Mouse (Mus musculus): Measurements from ENCODE around the gene Cops4. TPM values are rescaled to one million over a fixed set of nuclear protein-coding genes. Genes with fewer than 3 reads are reported as not detected.

Gene Cops4
- polyA plus RNA-seq, 1 experiment from 2014 or later: 114 TPM

DNA sequence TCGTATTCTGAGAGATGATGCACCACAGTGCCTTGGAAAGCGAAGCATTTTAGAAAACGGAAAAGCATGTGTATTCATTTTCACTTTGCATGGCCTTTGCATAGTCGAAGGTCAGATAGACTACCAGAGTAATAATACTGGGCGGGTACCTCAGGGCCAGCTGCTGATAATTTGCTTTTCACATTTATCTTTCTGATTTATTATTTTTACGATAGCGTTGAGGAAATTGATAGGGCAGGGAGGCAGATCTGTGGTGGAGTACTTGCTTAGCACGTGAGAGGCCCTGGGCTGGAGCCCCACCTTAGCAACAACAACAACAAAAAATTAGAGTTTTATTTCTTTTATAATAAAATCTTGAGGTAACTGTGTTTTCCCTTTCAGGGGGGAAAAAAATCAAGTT, 50.1 kb downstream of the Cops4 start:
- no peak overlapping the region for H3K4me3 ChIP-seq
- ATAC-seq: no peak

DNA sequence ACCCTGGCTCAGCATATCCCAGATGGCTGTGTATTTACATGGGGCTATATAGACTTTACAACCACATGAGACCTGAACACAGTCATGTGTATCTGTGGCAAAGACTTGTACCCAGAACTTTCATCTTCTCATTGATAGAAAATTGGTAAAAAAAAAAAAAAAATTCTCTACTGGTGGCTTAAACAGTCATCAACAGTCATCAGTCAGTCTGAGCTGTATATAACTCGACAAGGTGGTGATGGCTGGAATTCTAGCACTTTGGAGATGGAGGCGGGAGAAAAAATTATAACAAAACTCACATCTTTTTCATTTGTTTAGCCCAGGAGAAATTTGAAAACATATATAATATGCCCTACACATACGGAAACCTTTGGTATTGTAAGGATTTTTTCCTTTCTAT, 50.7 kb downstream of the Cops4 start:
- peaks cover 16% of the 10 kb centered on the region for H3K27me3 ChIP-seq (replicated peaks)
- H3K4me3 ChIP-seq: no peak overlapping the region
- no peak for ATAC-seq
- H3K4me2 ChIP-seq: no peak overlapping the region
- H3K9ac ChIP-seq: no peak overlapping the region
- H3K4me1 ChIP-seq: peaks cover 37% of the 10 kb centered on the region
- H3K36me3 ChIP-seq: no peaks in the 10 kb centered on the region
- 54% methylated on average over 3 of the region's 3 CpGs for WGBS (ENCODE audit: insufficient replicate concordance)
- H3K9me3 ChIP-seq (replicated peaks): no peaks in the 10 kb centered on the region
- H3K27ac ChIP-seq: no peak overlapping the region

More for the DNA sequence above, 50.1 kb downstream of the Cops4 start:
- Histone ChIP-seq H3K4me1 (peaks cover 37% of the 10 kb centered on the region), H3K9me3 (replicated peaks) (no peaks in the 10 kb centered on the region), H3K9ac (no peak overlapping the region), H3K27ac (no peak overlapping the region), H3K36me3 (no peaks in the 10 kb centered on the region), H3K27me3 (replicated peaks) (peaks cover 16% of the 10 kb centered on the region), H3K4me2 (peak overlapping the region; percentile 19; the same call in 1 of the 2 replicates)
- WGBS (ENCODE audit: insufficient replicate concordance): 42% methylated on average over 8 of the region's 8 CpGs

DNA sequence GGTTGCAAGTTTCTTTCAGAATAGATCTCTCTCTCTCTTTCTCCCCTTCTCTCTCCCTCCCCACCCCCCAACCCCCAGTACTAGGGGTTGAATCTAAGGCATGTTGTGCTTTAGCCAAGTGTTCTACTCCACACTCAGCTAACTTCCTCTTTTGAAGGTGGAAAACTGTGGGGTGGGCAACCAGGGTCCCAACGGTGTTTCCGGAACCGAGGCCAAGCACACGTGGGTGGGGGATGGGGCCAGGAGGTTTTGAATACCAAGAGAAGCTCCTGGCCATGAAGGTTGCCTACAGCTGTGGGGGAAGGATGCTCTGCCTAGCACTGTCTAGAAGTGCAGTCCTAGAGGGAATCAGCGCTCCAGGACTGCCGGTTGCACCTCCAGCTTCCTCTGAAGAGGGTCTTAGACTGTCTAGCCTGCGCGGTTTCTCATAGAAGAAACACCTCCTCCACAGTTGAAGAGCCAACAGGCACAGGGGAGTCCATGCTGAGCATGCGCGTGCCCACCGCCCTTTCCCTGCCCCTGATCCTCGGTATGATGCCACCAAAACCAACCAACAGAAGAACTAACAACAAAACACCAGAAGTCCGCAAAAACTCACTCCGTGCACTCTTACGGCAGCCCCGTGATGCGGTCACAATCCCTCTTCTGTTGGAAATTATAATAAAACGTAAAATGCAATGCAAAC, 51.3 kb downstream of the Cops4 start:
- Histone ChIP-seq H3K4me1 (peaks cover 37% of the 10 kb centered on the region), H3K27me3 (replicated peaks) (peaks cover 16% of the 10 kb centered on the region), H3K4me2 (peak overlapping the region; percentile 22), H3K4me3 (no peak overlapping the region), H3K27ac (peak overlapping the region; percentile 36; the same call in 1 of the 2 replicates), H3K9me3 (replicated peaks) (no peaks in the 10 kb centered on the region), H3K9ac (no peak overlapping the region), H3K36me3 (no peaks in the 10 kb centered on the region)
- 39% methylated on average over 18 of the region's 18 CpGs for WGBS (ENCODE audit: insufficient replicate concordance)
- ATAC-seq: peak; percentile 35; the same call in 1 of the 2 replicates

DNA sequence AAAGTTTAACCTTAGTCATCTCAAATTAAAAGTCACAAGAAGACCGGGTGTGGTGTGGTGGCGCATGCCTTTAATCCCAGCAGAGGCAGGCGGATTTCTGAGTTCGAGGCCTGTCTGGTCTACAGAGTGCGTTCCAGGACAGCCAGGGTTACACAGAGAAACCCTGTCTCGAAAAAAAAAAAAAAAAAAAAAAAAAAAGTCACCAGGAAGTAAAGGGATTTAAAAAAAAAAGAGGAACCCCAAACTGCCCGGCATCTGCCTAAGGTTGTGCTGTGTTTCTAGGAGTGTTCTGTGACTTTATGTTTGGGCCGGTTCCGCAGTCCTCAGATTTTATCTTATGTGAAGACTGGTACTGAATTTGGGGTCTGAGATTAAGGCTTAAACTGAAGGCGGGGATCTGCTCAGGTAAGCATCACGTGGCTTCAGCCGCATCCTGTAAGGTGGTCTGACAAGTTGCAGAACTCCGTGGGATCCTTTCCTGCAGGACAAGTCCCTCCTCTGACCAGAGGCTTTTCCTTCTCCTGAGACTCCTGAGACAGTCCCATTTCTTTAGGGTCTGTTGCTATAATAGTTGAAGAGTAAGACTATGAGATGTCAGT, 52.0 kb downstream of the Cops4 start:
- WGBS (ENCODE audit: insufficient replicate concordance): 29% methylated on average over 13 of the region's 13 CpGs
- Histone ChIP-seq H3K4me3 (peak overlapping the region; percentile 19), H3K36me3 (no peaks in the 10 kb centered on the region), H3K4me2 (peak overlapping the region; percentile 27), H3K27me3 (replicated peaks) (peaks cover 16% of the 10 kb centered on the region), H3K4me1 (peaks cover 37% of the 10 kb centered on the region), H3K9ac (no peak overlapping the region), H3K27ac (no peak overlapping the region), H3K9me3 (replicated peaks) (no peaks in the 10 kb centered on the region)
- no peak for ATAC-seq

DNA sequence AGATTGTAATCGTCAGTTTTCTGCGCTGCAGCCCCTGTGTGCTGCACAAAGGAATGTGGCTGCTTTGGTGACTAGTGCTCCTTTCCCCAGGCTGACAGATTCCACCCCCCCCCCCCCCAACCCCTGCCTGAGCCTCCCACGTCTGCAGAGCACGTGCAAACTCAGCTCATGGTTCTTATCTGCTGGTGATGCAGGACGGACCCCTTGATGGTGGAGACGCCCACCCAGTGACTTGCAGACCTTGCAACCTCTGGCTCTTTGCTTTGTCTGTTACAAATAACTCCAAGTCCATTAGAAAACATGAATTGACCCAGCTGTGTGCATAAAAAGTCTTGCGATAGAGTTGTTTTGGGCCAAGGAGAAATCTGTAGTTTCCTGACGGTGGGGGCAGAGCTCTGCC, 52.6 kb downstream of the Cops4 start:
- H3K9me3 ChIP-seq (replicated peaks): no peaks in the 10 kb centered on the region
- H3K27me3 ChIP-seq (replicated peaks): peaks cover 16% of the 10 kb centered on the region
- 15% methylated on average over 8 of the region's 8 CpGs for WGBS (ENCODE audit: insufficient replicate concordance)
- H3K9ac ChIP-seq: no peak overlapping the region
- H3K4me2 ChIP-seq: peak overlapping the region; percentile 27
- peak overlapping the region; percentile 19 for H3K4me3 ChIP-seq
- no peaks in the 10 kb centered on the region for H3K36me3 ChIP-seq
- H3K4me1 ChIP-seq: peaks cover 37% of the 10 kb centered on the region
- no peak overlapping the region for H3K27ac ChIP-seq
- ATAC-seq: no peak

DNA sequence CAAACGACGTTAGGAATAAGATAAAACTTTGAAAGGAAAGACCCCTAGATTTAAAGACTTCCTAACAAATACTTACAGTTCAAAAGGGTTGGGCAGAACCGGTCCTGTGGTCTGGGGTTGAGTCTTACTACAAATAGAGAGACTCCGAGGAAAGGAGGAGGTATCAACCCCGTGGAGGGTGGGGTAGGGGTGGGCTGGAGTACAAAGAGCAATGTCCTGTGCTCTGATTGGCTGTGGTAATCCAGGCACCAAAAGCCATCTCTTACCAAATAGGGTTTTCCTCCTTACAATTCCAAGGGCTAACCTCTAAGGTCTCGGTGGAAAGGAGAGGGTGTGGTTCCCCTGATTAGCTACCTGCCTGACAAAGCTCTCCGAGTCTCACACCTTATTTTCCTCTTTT, 54.0 kb downstream of the Cops4 start, which contains the start of gene Plac8:
Plac8 (minus strand) TSS at position 177 of the 400 bp plus-strand sequence.
- WGBS (ENCODE audit: insufficient replicate concordance): 13% methylated on average over 7 of the region's 7 CpGs

DNA sequence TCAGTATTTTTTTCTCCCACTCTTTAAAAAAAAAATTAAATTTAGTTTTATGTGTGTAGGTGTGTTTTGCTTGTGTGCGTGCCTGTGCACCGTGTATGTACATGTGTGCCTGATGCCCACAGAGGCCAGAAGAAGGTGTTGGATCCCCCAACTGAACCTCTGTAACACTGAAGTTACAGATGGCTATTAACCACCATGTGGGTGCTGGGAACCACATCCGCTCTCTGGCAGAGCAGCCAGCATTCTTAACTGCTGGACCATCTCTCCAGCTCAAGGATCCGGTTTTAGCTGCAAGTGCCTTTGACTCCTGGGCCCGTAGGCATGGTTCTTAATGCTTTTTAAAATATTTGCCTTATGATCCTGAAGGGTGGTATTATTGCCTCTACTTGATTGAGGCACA, 55.1 kb downstream of the Cops4 start:
- H3K4me1 ChIP-seq: peaks cover 22% of the 10 kb centered on the region
- no peak overlapping the region for H3K4me3 ChIP-seq
- WGBS (ENCODE audit: insufficient replicate concordance): 64% methylated on average over 5 of the region's 5 CpGs
- H3K27me3 ChIP-seq (replicated peaks): peaks cover 17% of the 10 kb centered on the region
- H3K4me2 ChIP-seq: no peak overlapping the region
- no peak overlapping the region for H3K9ac ChIP-seq
- no peaks in the 10 kb centered on the region for H3K9me3 ChIP-seq (replicated peaks)
- H3K36me3 ChIP-seq: no peaks in the 10 kb centered on the region
- H3K27ac ChIP-seq: no peak overlapping the region
- no peak for ATAC-seq

More for the DNA sequence above, 54.0 kb downstream of the Cops4 start, which contains the start of gene Plac8:
- H3K27me3 ChIP-seq (replicated peaks): peaks cover 16% of the 10 kb centered on the region
- peaks cover 30% of the 10 kb centered on the region for H3K4me1 ChIP-seq
- no peak; the same call in 1 of the 2 replicates for ATAC-seq
- no peak within 1 kb of the TSS for H3K27ac ChIP-seq
- no peaks in the 10 kb centered on the region for H3K36me3 ChIP-seq
- no peak within 1 kb of the TSS for H3K9ac ChIP-seq
- H3K4me3 ChIP-seq: peak within 1 kb of the TSS; percentile 19
- H3K9me3 ChIP-seq (replicated peaks): no peaks in the 10 kb centered on the region
- H3K4me2 ChIP-seq: peak within 1 kb of the TSS; percentile 27

DNA sequence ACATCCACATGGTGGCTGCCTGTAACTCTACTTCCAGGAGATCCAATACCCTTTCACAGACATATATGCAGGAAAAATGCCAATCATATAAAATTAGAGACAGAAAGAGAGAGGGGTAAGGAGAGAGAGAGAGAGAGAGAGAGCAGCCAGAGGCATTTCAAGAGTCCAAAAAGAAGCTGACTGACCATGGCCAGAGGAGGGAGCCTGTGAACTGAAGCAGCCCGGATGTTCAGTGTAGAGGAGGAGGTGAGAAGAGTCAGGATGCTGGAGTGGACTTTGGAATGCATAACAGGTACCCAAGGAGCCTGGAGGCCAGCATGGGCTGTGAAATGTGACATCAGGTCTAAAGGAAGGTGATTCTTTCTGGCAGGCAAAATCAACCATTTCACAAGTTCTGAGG, 56.7 kb downstream of the Cops4 start:
- no peak for ATAC-seq
- Histone ChIP-seq H3K9me3 (replicated peaks) (no peaks in the 10 kb centered on the region), H3K4me3 (no peak overlapping the region), H3K36me3 (no peaks in the 10 kb centered on the region), H3K4me2 (no peak overlapping the region), H3K9ac (no peak overlapping the region), H3K27ac (no peak overlapping the region), H3K4me1 (peaks cover 12% of the 10 kb centered on the region), H3K27me3 (replicated peaks) (peaks cover 18% of the 10 kb centered on the region)
- WGBS (ENCODE audit: insufficient replicate concordance): 45% methylated on average over 1 of the region's 1 CpGs

DNA sequence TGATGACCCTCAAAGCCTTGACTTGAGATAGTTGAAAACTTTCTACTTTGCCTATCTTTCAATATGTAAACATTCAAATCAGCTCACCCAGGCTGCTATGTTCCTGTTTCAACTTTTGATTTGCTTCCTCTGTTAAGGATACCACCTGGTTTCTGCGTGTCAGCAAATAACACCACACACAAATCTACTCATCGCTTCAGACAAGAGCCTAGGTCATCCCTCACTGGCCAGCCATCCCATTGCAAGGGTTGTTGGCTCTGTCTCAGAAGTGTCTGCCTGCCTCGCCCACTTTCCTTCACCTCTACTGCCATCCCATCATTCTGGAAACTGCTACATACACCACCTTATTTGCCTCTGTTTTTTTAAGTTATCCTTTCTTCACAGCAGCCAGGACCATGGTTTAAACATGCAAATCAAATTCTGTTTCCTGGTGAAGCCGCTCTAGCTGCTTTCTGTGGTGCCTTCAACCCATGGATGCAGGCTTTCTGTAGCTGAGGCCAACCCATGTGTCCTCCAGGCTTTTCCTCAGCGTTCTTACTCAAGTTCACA, 60.8 kb downstream of the Cops4 start:
- Histone ChIP-seq H3K27ac (no peak overlapping the region), H3K9me3 (replicated peaks) (no peaks in the 10 kb centered on the region), H3K27me3 (replicated peaks) (peaks cover 9% of the 10 kb centered on the region; the same call in 1 of the 2 replicates), H3K36me3 (no peaks in the 10 kb centered on the region), H3K4me1 (peaks cover 4% of the 10 kb centered on the region; the same call in 1 of the 2 replicates), H3K4me3 (no peak overlapping the region), H3K9ac (no peak overlapping the region), H3K4me2 (no peak overlapping the region)
- WGBS (ENCODE audit: insufficient replicate concordance): 68% methylated on average over 5 of the region's 5 CpGs
- ATAC-seq: no peak

DNA sequence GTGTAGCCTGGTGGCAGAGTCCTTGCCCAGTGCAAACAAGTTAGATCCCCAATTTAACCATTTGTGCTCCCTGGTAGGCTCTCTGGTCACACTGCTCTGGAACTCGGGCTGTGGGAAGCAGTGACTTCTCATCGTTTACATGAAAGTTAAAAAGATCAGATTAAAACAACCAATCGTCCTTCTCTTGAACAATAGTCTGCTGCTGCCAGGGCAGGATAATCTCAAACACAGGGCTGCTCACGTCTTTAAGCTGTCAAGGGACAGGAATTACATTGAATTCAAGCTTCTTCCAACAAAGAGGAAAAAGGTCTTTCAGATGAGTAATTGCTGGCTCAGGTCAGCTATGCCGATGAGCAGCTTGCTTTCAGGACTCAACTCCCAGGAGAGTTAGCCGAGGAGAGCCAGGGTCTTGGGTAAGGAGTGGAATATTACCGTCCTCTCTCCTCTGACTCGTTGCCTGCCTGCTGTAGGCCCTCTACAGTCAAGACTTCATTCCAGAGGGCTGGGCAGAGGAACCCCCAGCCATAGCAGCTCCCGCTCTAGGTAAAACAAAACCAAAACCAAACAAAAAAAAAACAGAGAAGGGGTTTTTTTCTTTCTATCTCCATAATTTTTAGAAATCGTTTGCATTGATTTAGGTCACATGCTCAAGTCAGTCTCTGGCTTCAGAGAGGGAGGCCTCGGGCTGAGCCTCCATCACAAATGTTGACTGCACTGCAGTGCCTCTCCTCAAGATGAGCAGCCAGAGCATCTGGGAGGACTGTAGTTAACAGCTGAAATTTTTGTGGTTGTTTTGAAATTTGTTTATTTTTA, 63.7 kb downstream of the Cops4 start:
- ATAC-seq: no peak
- no peak overlapping the region for H3K9ac ChIP-seq
- H3K4me2 ChIP-seq: no peak overlapping the region
- H3K36me3 ChIP-seq: no peaks in the 10 kb centered on the region
- H3K9me3 ChIP-seq (replicated peaks): no peaks in the 10 kb centered on the region
- H3K27me3 ChIP-seq (replicated peaks): peaks cover 9% of the 10 kb centered on the region; the same call in 1 of the 2 replicates
- WGBS (ENCODE audit: insufficient replicate concordance): 56% methylated on average over 11 of the region's 11 CpGs
- peaks cover 4% of the 10 kb centered on the region; the same call in 1 of the 2 replicates for H3K4me1 ChIP-seq
- H3K27ac ChIP-seq: no peak overlapping the region
- H3K4me3 ChIP-seq: no peak overlapping the region

DNA sequence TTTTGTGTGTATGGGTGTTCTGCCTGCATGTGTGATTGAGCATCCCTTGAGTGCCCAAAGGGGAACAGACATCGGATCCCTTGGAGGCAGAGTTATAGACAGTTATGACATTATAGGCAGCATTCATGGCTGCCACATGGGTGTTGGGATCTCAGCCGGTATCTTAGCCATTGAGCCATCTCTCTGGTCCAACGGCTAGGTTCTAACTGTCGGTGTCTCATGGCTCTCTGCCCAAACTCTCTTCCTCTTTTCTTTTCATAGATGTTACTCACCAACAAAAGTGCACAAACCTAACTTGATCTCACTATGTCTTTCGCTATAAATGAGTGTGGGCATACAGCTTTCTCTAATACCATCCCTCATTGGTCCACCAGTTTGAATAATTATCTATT, 64.3 kb downstream of the Cops4 start:
- H3K27me3 ChIP-seq (replicated peaks): peaks cover 9% of the 10 kb centered on the region; the same call in 1 of the 2 replicates
- no peak overlapping the region for H3K4me2 ChIP-seq
- no peak overlapping the region for H3K4me3 ChIP-seq
- no peak overlapping the region for H3K9ac ChIP-seq
- ATAC-seq: no peak
- H3K4me1 ChIP-seq: peaks cover 4% of the 10 kb centered on the region; the same call in 1 of the 2 replicates
- H3K9me3 ChIP-seq (replicated peaks): no peaks in the 10 kb centered on the region
- H3K27ac ChIP-seq: no peak overlapping the region
- 48% methylated on average over 5 of the region's 5 CpGs for WGBS (ENCODE audit: insufficient replicate concordance)
- no peaks in the 10 kb centered on the region for H3K36me3 ChIP-seq

All from liver, embryonic 12.5 days (tissue).